Mouse (Mus musculus) kidney, adult 11 months (tissue): ENCODE measurements around the gene Ppp1r3a.
"Not testable (repeated sequence)": the region's sequence is repeated elsewhere in the genome, so short reads cannot be mapped to it uniquely, and the experiment has no call there.

Source experiments
- DNase-seq: peaks from one replicate; pipeline ENCODE4 v3.0.0; 2022

Gene Ppp1r3a

GRCm38 (mm10) chr6:14754901-14755591 is at the start of gene Ppp1r3a:
TSS of gene Ppp1r3a (minus strand) at chr6:14755274.
- DNase-seq, result no peak

- DNase-seq, result no peak
Observed at GRCm38 (mm10) chr6:14787157-14787938, 32.3 kb upstream of the Ppp1r3a start.

- DNase-seq, result no peak
Observed at GRCm38 (mm10) chr6:14777920-14778319, 22.8 kb upstream of the Ppp1r3a start.

- no peak for DNase-seq
Observed at GRCm38 (mm10) chr6:14771717-14772116, 16.6 kb upstream of the Ppp1r3a start.

GRCm38 (mm10) chr6:14757486-14757885 is 2.4 kb upstream of the Ppp1r3a start:
- no peak for DNase-seq

GRCm38 (mm10) chr6:14753512-14753911 is 1.6 kb downstream of the Ppp1r3a start:
- DNase-seq, result no peak

GRCm38 (mm10) chr6:14752211-14752610 is 2.9 kb downstream of the Ppp1r3a start:
- no peak for DNase-seq

- DNase-seq, result no peak
Observed at GRCm38 (mm10) chr6:14747000-14747399, 8.1 kb downstream of the Ppp1r3a start.

GRCm38 (mm10) chr6:14736017-14736416 is 19.1 kb downstream of the Ppp1r3a start:
- DNase-seq, result no peak

- no peak for DNase-seq
Observed at GRCm38 (mm10) chr6:14731011-14731410, 24.1 kb downstream of the Ppp1r3a start.

GRCm38 (mm10) chr6:14720772-14721414 is 34.2 kb downstream of the Ppp1r3a start:
- no peak for DNase-seq

GRCm38 (mm10) chr6:14720110-14720771 is 34.8 kb downstream of the Ppp1r3a start:
- no peak for DNase-seq

- no peak for DNase-seq
Observed at GRCm38 (mm10) chr6:14715129-14715989, 39.7 kb downstream of the Ppp1r3a start.

- DNase-seq, result no peak
Observed at GRCm38 (mm10) chr6:14712146-14712545, 42.9 kb downstream of the Ppp1r3a start.

- no peak for DNase-seq
Observed at GRCm38 (mm10) chr6:14700030-14700429, 55.0 kb downstream of the Ppp1r3a start.

- DNase-seq, result not testable (repeated sequence)
Observed at GRCm38 (mm10) chr6:14679231-14679887, 75.7 kb downstream of the Ppp1r3a start.

GRCm38 (mm10) chr6:14668966-14669365 is 86.1 kb downstream of the Ppp1r3a start:
- not testable (repeated sequence) for DNase-seq

- not testable (repeated sequence) for DNase-seq
Observed at GRCm38 (mm10) chr6:14667651-14668050, 87.4 kb downstream of the Ppp1r3a start.
